Comparison of ENCODE assay signal across 10 mouse cellular contexts in the genomic region with DNA sequence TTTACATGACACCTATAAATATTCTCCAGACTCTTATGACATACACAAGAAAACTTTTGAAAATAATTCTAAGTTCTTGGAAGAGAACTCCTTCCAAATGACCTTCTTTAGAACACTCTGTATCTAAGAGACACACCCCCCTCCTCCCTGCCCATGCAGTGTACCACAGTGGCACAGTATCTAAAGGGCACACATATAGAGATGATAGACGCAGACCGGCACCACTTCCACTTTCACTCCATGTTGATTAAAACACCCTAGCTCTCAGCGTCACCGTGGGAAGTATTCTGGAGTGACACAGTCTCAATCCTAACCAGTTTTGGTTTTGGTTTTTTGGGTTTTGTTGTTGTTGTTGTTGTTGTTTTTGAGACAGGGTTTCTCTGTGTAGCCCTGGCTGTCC. TPM values are rescaled to one million over a fixed set of nuclear protein-coding genes. Genes with fewer than 3 reads are reported as not detected.
DNase-seq lines count a peak whose midpoint lies in the region; ATAC-seq and TF ChIP-seq lines count a peak whose summit lies in the region.
"Had no signal": no experiment of that assay in that cellular context is flagged by ENCODE, and none has a peak within 500 bp of the region (broad histone marks: within the 10 kb centered on the region; RNA-seq: fewer than 3 reads in every experiment).

No protein-coding gene starts in this region.

- no peak overlapping the region for H3K27ac ChIP-seq in hindbrain, embryonic 13.5 days
- H3K27ac ChIP-seq in hindbrain, embryonic 10.5 days: no peak overlapping the region
- no peak overlapping the region for H3K27ac ChIP-seq in CH12.LX (ENCODE audit: insufficient read depth, low read depth)
- H3K27ac ChIP-seq: kidney, postnatal 0 days had no signal

- no peak for TF ChIP-seq CTCF in CH12.LX (conservative IDR thresholded peaks at IDR 0.05 in 1 of 2, IDR thresholded peaks at IDR 0.05 in 1 of 2; ENCODE audit: low read depth in 2 of 2, low read length in 2 of 2)

- H3K4me2 ChIP-seq in hindbrain, embryonic 13.5 days: peak overlapping the region; percentile 86; the same call in 1 of the 2 replicates
- H3K4me2 ChIP-seq in CH12.LX (ENCODE audit: insufficient read depth, low read depth, poor library complexity, severe bottlenecking): peak overlapping the region; percentile 8; the same call in 1 of the 2 replicates

- dilution Hi-C loops in CH12.LX (cut with MboI; ENCODE audit: extremely low pct_ligation_motif_present, extremely low pct_unique_long_range_greater_than_20kb, low sequenced_read_pairs): no loop called here

- TF ChIP-seq EP300 in CH12.LX (IDR thresholded peaks at IDR 0.05; ENCODE audit: low read length): no peak

- H3K79me2 ChIP-seq in CH12.LX (replicated peaks; ENCODE audit: control insufficient read depth, extremely low read depth, insufficient read depth, poor library complexity, severe bottlenecking): peaks cover 13% of the 10 kb centered on the region

- TF ChIP-seq POLR2A in CH12.LX (IDR thresholded peaks at IDR 0.05; ENCODE audit: low read depth, low read length): no peak

- WGBS in hindbrain, embryonic 13.5 days: 87% methylated on average over 4 of the region's 4 CpGs
- 93% methylated on average over 4 of the region's 4 CpGs for WGBS in hindbrain, embryonic 10.5 days

- in situ Hi-C loops in CH12.LX (cut with MboI; ENCODE audit: low pct_ligation_motif_present, low pct_unique_long_range_greater_than_20kb, low sequenced_read_pairs): no loop called here

- H3K9ac ChIP-seq in hindbrain, embryonic 13.5 days: no peak overlapping the region
- H3K9ac ChIP-seq in CH12.LX (ENCODE audit: insufficient read depth, low read depth): no peak overlapping the region

- H3K36me3 ChIP-seq in hindbrain, embryonic 13.5 days: no peaks in the 10 kb centered on the region
- peaks cover 29% of the 10 kb centered on the region for H3K36me3 ChIP-seq in hindbrain, embryonic 10.5 days
- H3K36me3 ChIP-seq in CH12.LX (replicated peaks in 1 of 2; ENCODE audit: control insufficient read depth in 1 of 2, insufficient read depth in 1 of 2, low read length in 1 of 2): peaks cover 0 to 32% of the 10 kb centered on the region in 2 experiments

- H3K4me3 ChIP-seq in hindbrain, embryonic 13.5 days: no peak overlapping the region
- H3K4me3 ChIP-seq in hindbrain, embryonic 10.5 days: no peak overlapping the region
- no peak overlapping the region for H3K4me3 ChIP-seq in CH12.LX (replicated peaks in 1 of 3; ENCODE audit: low read depth in 2 of 3, low read length in 2 of 3, poor library complexity in 1 of 3)

- H3K4me1 ChIP-seq in hindbrain, embryonic 13.5 days (replicated peaks): peaks cover 64% of the 10 kb centered on the region
- peaks cover 61% of the 10 kb centered on the region for H3K4me1 ChIP-seq in hindbrain, embryonic 10.5 days (replicated peaks)
- peaks cover 24 to 68% of the 10 kb centered on the region in 2 experiments for H3K4me1 ChIP-seq in CH12.LX (ENCODE audit: control insufficient read depth in 1 of 2, insufficient read depth in 2 of 2)

- TF ChIP-seq RAD21 in CH12.LX (IDR thresholded peaks at IDR 0.05; ENCODE audit: low read depth, low read length): no peak

- no peaks in the 10 kb centered on the region for H3K9me3 ChIP-seq in hindbrain, embryonic 13.5 days
- no peaks in the 10 kb centered on the region for H3K9me3 ChIP-seq in hindbrain, embryonic 10.5 days
- no peaks in the 10 kb centered on the region for H3K9me3 ChIP-seq in CH12.LX (replicated peaks; ENCODE audit: low read length)

- no peak for DNase-seq in hindbrain, embryonic 10.5 days (ENCODE audit: low spot score)
- no peak for DNase-seq in CH12.LX (ENCODE audit: extremely low read depth)
- DNase-seq in induced T-regulatory cell, adult 2 months (ENCODE audit: low read depth): peak; percentile 77
- DNase-seq in cerebellum, adult 9-10 months: no peak
- DNase-seq in urinary bladder, adult 18-20 months (ENCODE audit: low spot score in 2 of 2): no peak
- no peak for DNase-seq in left cerebral cortex, adult 9 months (ENCODE audit: low spot score in 2 of 2)

- no peaks in the 10 kb centered on the region for H3K27me3 ChIP-seq in hindbrain, embryonic 13.5 days
- peaks cover 8% of the 10 kb centered on the region; the same call in 1 of the 2 replicates for H3K27me3 ChIP-seq in hindbrain, embryonic 10.5 days (ENCODE audit: insufficient read depth, poor library complexity, severe bottlenecking)
- H3K27me3 ChIP-seq in CH12.LX (replicated peaks): no peaks in the 10 kb centered on the region

- no peak for ATAC-seq in hindbrain, embryonic 13.5 days (ENCODE audit: low FRiP score)
- peak; percentile 51 for ATAC-seq in monocyte, adult 5-6 weeks (replicated peaks; ENCODE audit: insufficient number of reproducible peaks, low FRiP score, low TSS enrichment, poor library complexity, severe bottlenecking)
- ATAC-seq: lung, postnatal 0 days had no signal

TF ChIP-seq in CH12.LX, 34 proteins besides CTCF, POLR2A, EP300 and RAD21:
- no peak for TF ChIP-seq PAX5 (IDR thresholded peaks at IDR 0.05; ENCODE audit: low read length)
- TF ChIP-seq IRF4 (IDR thresholded peaks at IDR 0.05; ENCODE audit: low read depth, low read length): no peak
- no peak for TF ChIP-seq ZKSCAN1 (IDR thresholded peaks at IDR 0.05; ENCODE audit: borderline replicate concordance, low read depth, low read length)
- no peak for TF ChIP-seq MAZ (IDR thresholded peaks at IDR 0.05; ENCODE audit: low read depth, low read length)
- no peak for TF ChIP-seq MAFK (IDR thresholded peaks at IDR 0.05; ENCODE audit: insufficient replicate concordance, low read length)
- no peak for TF ChIP-seq CHD1 (IDR thresholded peaks at IDR 0.05; ENCODE audit: low read depth, low read length)
- no peak for TF ChIP-seq JUND (conservative IDR thresholded peaks at IDR 0.05; ENCODE audit: low read depth, low read length)
- no peak for TF ChIP-seq JUN (IDR thresholded peaks at IDR 0.05; ENCODE audit: insufficient read depth, low read depth, low read length)
- TF ChIP-seq NELFE (IDR thresholded peaks at IDR 0.05; ENCODE audit: low read depth, low read length): no peak
- no peak for TF ChIP-seq E2F4 (IDR thresholded peaks at IDR 0.05; ENCODE audit: insufficient replicate concordance, low read depth, low read length)
- no peak for TF ChIP-seq ZNF384 (IDR thresholded peaks at IDR 0.05; ENCODE audit: low read depth, low read length)
- TF ChIP-seq GABPA (IDR thresholded peaks at IDR 0.05; ENCODE audit: insufficient replicate concordance, low read depth, low read length): no peak
- no peak for TF ChIP-seq SMC3 (IDR thresholded peaks at IDR 0.05; ENCODE audit: low read depth, low read length)
- no peak for TF ChIP-seq TCF12 (IDR thresholded peaks at IDR 0.05; ENCODE audit: low read depth, low read length)
- no peak for TF ChIP-seq ZMIZ1 (IDR thresholded peaks at IDR 0.05; ENCODE audit: low read depth, low read length)
- TF ChIP-seq NRF1 (IDR thresholded peaks at IDR 0.05; ENCODE audit: low read depth, low read length): no peak

RNA-seq across cellular contexts. Expression of a gene that starts 3.1 kb away (rescaled TPM):
- polyA plus RNA-seq in hindbrain, embryonic 13.5 days (2015; fragmentation: Nextera tagmentation; extraction: Ambion mirVana): 66.6 and 75.8 TPM in 2 replicates
- 70.2 and 70.8 TPM in 2 replicates for polyA plus RNA-seq in hindbrain, embryonic 10.5 days (2016; fragmentation: Nextera tagmentation; extraction: Ambion mirVana)
- total RNA-seq in CH12.LX (2012; rRNA removed): 28.7 and 37.1 TPM in 2 replicates
- total RNA-seq in CH12.LX (2014; rRNA removed): 29.4 and 32.7 TPM in 2 replicates
- 78.5 and 89.7 TPM in 2 replicates for polyA plus RNA-seq in CH12.LX (2012; ENCODE audit: insufficient read length, low read depth)
- 41.7 to 63.6 TPM (median 57.3 TPM) in 3 replicates for total RNA-seq in monocyte, adult 5-6 weeks (2017)
